In the genomic region with DNA sequence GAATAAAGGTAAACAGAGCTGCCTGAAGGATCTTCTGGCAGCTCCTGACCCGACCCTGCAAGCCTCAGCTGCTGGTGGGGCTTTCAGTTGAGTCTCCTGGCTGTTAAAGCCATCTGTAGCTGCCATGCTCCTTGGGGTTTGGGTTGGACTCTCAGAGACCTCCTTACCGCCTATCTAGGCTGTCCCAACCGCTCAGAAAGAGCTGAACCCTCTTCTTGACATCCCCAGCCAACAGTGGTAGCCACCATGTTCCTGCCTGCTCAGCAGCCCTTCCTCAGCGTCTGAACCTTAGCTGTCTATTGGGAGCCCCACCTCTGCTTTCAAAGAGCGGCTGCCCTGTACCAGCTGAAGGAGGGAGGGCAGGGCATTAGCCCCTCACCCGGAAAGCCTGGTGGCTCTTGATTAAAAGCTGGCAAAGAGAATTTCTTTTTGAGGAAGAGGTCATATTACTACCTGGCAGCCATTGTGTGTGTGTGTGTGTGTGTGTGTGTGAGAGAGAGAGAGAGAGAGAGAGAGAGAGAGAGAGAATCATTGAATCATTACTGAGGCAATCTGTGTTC, we compare ENCODE assay signal across 10 mouse cellular contexts. TPM values are rescaled to one million over a fixed set of nuclear protein-coding genes. Genes with fewer than 3 reads are reported as not detected.
DNase-seq lines count a peak whose midpoint lies in the region; ATAC-seq and TF ChIP-seq lines count a peak whose summit lies in the region.
"Had no signal": no experiment of that assay in that cellular context is flagged by ENCODE, and none has a peak within 500 bp of the region (broad histone marks: within the 10 kb centered on the region; RNA-seq: fewer than 3 reads in every experiment).

No protein-coding gene starts in this region.

- no peak for TF ChIP-seq POLR2A in MEL (IDR thresholded peaks at IDR 0.05; ENCODE audit: control insufficient read depth in 1 of 2, insufficient read depth in 1 of 2, low read depth in 1 of 2, low read length in 2 of 2, poor library complexity in 1 of 2)

- H3K79me2 ChIP-seq in MEL (ENCODE audit: control insufficient read depth, insufficient read depth, low read length, poor library complexity), result no peaks in the 10 kb centered on the region

- no peaks in the 10 kb centered on the region for H3K9me3 ChIP-seq in hindbrain, embryonic 13.5 days
- no peaks in the 10 kb centered on the region for H3K9me3 ChIP-seq in hindbrain, embryonic 14.5 days (ENCODE audit: control insufficient read depth, low read length)
- no peaks in the 10 kb centered on the region for H3K9me3 ChIP-seq in MEL (replicated peaks; ENCODE audit: insufficient read depth, low read length)

- peaks cover 7% of the 10 kb centered on the region; the same call in 1 of the 2 replicates for H3K27me3 ChIP-seq in hindbrain, embryonic 13.5 days
- no peaks in the 10 kb centered on the region for H3K27me3 ChIP-seq in hindbrain, embryonic 14.5 days (ENCODE audit: control insufficient read depth, insufficient read depth, low read length)
- H3K27me3 ChIP-seq in MEL (ENCODE audit: control insufficient read depth in 1 of 2, insufficient read depth in 2 of 2, low read length in 2 of 2), result no peaks in the 10 kb centered on the region
- H3K27me3 ChIP-seq: embryonic facial prominence, embryonic 12.5 days had no signal

- H3K9ac ChIP-seq in hindbrain, embryonic 13.5 days, result no peak overlapping the region
- H3K9ac ChIP-seq in hindbrain, embryonic 14.5 days, result no peak overlapping the region
- peak overlapping the region; percentile 8 for H3K9ac ChIP-seq in MEL (ENCODE audit: control insufficient read depth, low read depth, low read length, poor library complexity, severe bottlenecking)
- H3K9ac ChIP-seq: embryonic facial prominence, embryonic 12.5 days had no signal

- 0 out of 2 replicates have a peak overlapping the region, but pooled peaks have one; percentile 12 for H3K27ac ChIP-seq in hindbrain, embryonic 13.5 days
- H3K27ac ChIP-seq in hindbrain, embryonic 14.5 days, result no peak overlapping the region
- H3K27ac ChIP-seq in MEL (ENCODE audit: control insufficient read depth, low read depth, low read length), result peak overlapping the region; percentile 82
- H3K27ac ChIP-seq: embryonic facial prominence, embryonic 12.5 days had no signal

- TF ChIP-seq RAD21 in MEL (IDR thresholded peaks at IDR 0.05; ENCODE audit: low read depth, low read length), result no peak

- H3K36me3 ChIP-seq in hindbrain, embryonic 13.5 days, result no peaks in the 10 kb centered on the region
- no peaks in the 10 kb centered on the region for H3K36me3 ChIP-seq in hindbrain, embryonic 14.5 days (replicated peaks; ENCODE audit: control insufficient read depth, insufficient read depth)
- H3K36me3 ChIP-seq in MEL (ENCODE audit: control insufficient read depth in 1 of 2, insufficient read depth in 2 of 2, low read length in 2 of 2), result peaks cover 0 to 12% of the 10 kb centered on the region in 2 experiments; a peak in 2 of 4 replicates
- H3K36me3 ChIP-seq: embryonic facial prominence, embryonic 12.5 days had no signal

- H3K4me2 ChIP-seq in hindbrain, embryonic 13.5 days, result no peak overlapping the region
- no peak overlapping the region for H3K4me2 ChIP-seq in hindbrain, embryonic 14.5 days (replicated peaks)
- H3K4me2 ChIP-seq: embryonic facial prominence, embryonic 12.5 days had no signal

- H3K4me1 ChIP-seq in hindbrain, embryonic 13.5 days (replicated peaks), result 0 out of 2 replicates have a peak, but pooled peaks cover 9% of the 10 kb centered on the region
- no peaks in the 10 kb centered on the region for H3K4me1 ChIP-seq in hindbrain, embryonic 14.5 days (replicated peaks; ENCODE audit: control insufficient read depth, insufficient read depth, low read length)
- peaks cover 0 to 35% of the 10 kb centered on the region in 2 experiments; a peak in 2 of 4 replicates for H3K4me1 ChIP-seq in MEL (ENCODE audit: control insufficient read depth in 1 of 2, insufficient read depth in 2 of 2, low read length in 2 of 2)

- TF ChIP-seq CTCF in MEL (IDR thresholded peaks at IDR 0.05 in 2 of 3, conservative IDR thresholded peaks at IDR 0.05 in 1 of 3; ENCODE audit: control insufficient read depth in 1 of 3, insufficient read depth in 1 of 3, low read depth in 2 of 3, low read length in 3 of 3, poor library complexity in 1 of 3, severe bottlenecking in 1 of 3), result no peak

- no peak for DNase-seq in hindbrain, embryonic 14.5 days (ENCODE audit: low spot score)
- DNase-seq in MEL (ENCODE audit: low read depth, low spot score), result peak; percentile 86
- DNase-seq in lung, postnatal 10 days, result peak; percentile 68
- DNase-seq in spleen, postnatal 10 days (ENCODE audit: low spot score in 2 of 2), result no peak
- no peak for DNase-seq in retina, postnatal 1 day
- DNase-seq: layer of hippocampus, adult 9-11 months had no signal

- 58% methylated on average over 6 of the region's 6 CpGs for WGBS in hindbrain, embryonic 13.5 days
- WGBS in hindbrain, embryonic 14.5 days, result 60% methylated on average over 6 of the region's 6 CpGs

- H3K4me3 ChIP-seq in hindbrain, embryonic 13.5 days, result no peak overlapping the region
- no peak overlapping the region for H3K4me3 ChIP-seq in hindbrain, embryonic 14.5 days (replicated peaks; ENCODE audit: low read length)
- peak overlapping the region; percentile 13 to 21; a peak in 2 of 4 replicates for H3K4me3 ChIP-seq in MEL (ENCODE audit: control insufficient read depth in 1 of 2, insufficient read depth in 1 of 2, low read depth in 2 of 2, low read length in 2 of 2)
- H3K4me3 ChIP-seq: embryonic facial prominence, embryonic 12.5 days; myocyte had no signal

- no peak for ATAC-seq in hindbrain, embryonic 13.5 days (ENCODE audit: low FRiP score)
- ATAC-seq in hindbrain, embryonic 14.5 days (ENCODE audit: low FRiP score), result no peak
- peak; percentile 11; the same call in 1 of the 2 replicates for ATAC-seq in granulocyte monocyte progenitor cell, adult 5-6 weeks (replicated peaks; ENCODE audit: poor library complexity, severe bottlenecking)

- peak in 1 of 2 experiments; percentile 61; a peak in 2 of 4 replicates for TF ChIP-seq EP300 in MEL (IDR thresholded peaks at IDR 0.05; ENCODE audit: low read depth in 1 of 2, low read length in 2 of 2)

TF ChIP-seq in MEL, 35 proteins besides CTCF, POLR2A, EP300 and RAD21:
- TF ChIP-seq TCF12 (IDR thresholded peaks at IDR 0.05; ENCODE audit: low read depth, low read length) (peak; percentile 82; the same call in 1 of the 2 replicates), USF2 (IDR thresholded peaks at IDR 0.05; ENCODE audit: borderline replicate concordance in 1 of 2, insufficient read depth in 1 of 2, low read depth in 1 of 2, low read length in 2 of 2) (no peak), SMC3 (IDR thresholded peaks at IDR 0.05; ENCODE audit: low read depth, low read length) (no peak), TAL1 (IDR thresholded peaks at IDR 0.05; ENCODE audit: low read length) (peak; percentile 77), ETS1 (IDR thresholded peaks at IDR 0.05; ENCODE audit: low read depth, low read length) (peak; percentile 72), ZMIZ1 (IDR thresholded peaks at IDR 0.05; ENCODE audit: low read depth, low read length) (no peak), GATA1 (IDR thresholded peaks at IDR 0.05; ENCODE audit: low read depth, low read length) (peak; percentile 54; the same call in 1 of the 2 replicates), SIN3A (IDR thresholded peaks at IDR 0.05; ENCODE audit: low read length) (no peak), ELF1 (IDR thresholded peaks at IDR 0.05; ENCODE audit: low read depth, low read length) (peak; percentile 70; the same call in 1 of the 2 replicates), TBP (IDR thresholded peaks at IDR 0.05; ENCODE audit: low read depth, low read length) (no peak), NELFE (IDR thresholded peaks at IDR 0.05; ENCODE audit: low read depth, low read length) (0 out of 2 replicates have a peak, but pooled peaks have one; percentile 26), ZNF384 (IDR thresholded peaks at IDR 0.05; ENCODE audit: low read depth, low read length) (no peak), MYB (IDR thresholded peaks at IDR 0.05; ENCODE audit: low read depth, low read length) (no peak)
TF ChIP-seq in MEL: peak in this region for 6.

RNA-seq across cellular contexts. Expression of gene Atp2a3, which starts 14.3 kb away (rescaled TPM):
- polyA plus RNA-seq in hindbrain, embryonic 13.5 days (2015; fragmentation: Nextera tagmentation; extraction: Ambion mirVana), result 1.3 and 1.4 TPM in 2 replicates
- 2.0 TPM in 2 replicates for polyA plus RNA-seq in hindbrain, embryonic 14.5 days (2014; fragmentation: Nextera tagmentation; extraction: Ambion mirVana)
- total RNA-seq in MEL (2012; rRNA removed), result 10.7 and 16.4 TPM in 2 replicates
- polyA plus RNA-seq in MEL (2012; ENCODE audit: insufficient read depth in 1 of 2, insufficient read length in 2 of 2, low read depth in 1 of 2, low replicate concordance in 2 of 2, missing spikeins in 1 of 2), result 10 to 100 TPM in 1 of 2 experiments, not detected in 1; 49.9 TPM
- total RNA-seq in granulocyte monocyte progenitor cell, adult 5-6 weeks (2014; fragmentation: Nextera tagmentation), result 78.9 and 88.4 TPM in 2 replicates
- 65.9 and 73.9 TPM in 2 replicates for total RNA-seq in granulocyte monocyte progenitor cell, adult 5-6 weeks (2017)

RNA-seq across cellular contexts. Expression of gene P2rx1, which starts 52.3 kb away (rescaled TPM):
- 0.65 TPM in 2 replicates for polyA plus RNA-seq in hindbrain, embryonic 13.5 days (2015; fragmentation: Nextera tagmentation; extraction: Ambion mirVana)
- 0.46 and 0.48 TPM in 2 replicates for polyA plus RNA-seq in hindbrain, embryonic 14.5 days (2014; fragmentation: Nextera tagmentation; extraction: Ambion mirVana)
- 3.0 and 3.1 TPM in 2 replicates for total RNA-seq in MEL (2012; rRNA removed)
- 1 to 10 TPM in 1 of 2 experiments, not detected in 1; 8.1 TPM for polyA plus RNA-seq in MEL (2012; ENCODE audit: insufficient read depth in 1 of 2, insufficient read length in 2 of 2, low read depth in 1 of 2, low replicate concordance in 2 of 2, missing spikeins in 1 of 2)
- 10.4 and 13.3 TPM in 2 replicates for total RNA-seq in granulocyte monocyte progenitor cell, adult 5-6 weeks (2014; fragmentation: Nextera tagmentation)
- 3.3 and 4.2 TPM in 2 replicates for total RNA-seq in granulocyte monocyte progenitor cell, adult 5-6 weeks (2017)

Comparison
In these comparisons a context has a peak if more than half of its experiments do, and no peak if none do; other contexts are left out.
1. H3K4me3 ChIP-seq: peak in MEL (2 of 2); none in hindbrain, embryonic 13.5 days (single experiment) and hindbrain, embryonic 14.5 days (single experiment).
2. DNase-seq: peak in MEL (single experiment) and lung, postnatal 10 days (single experiment); none in hindbrain, embryonic 14.5 days (single experiment), spleen, postnatal 10 days (0 of 2) and retina, postnatal 1 day (single experiment).